Mouse (Mus musculus) erythroblast, adult 5-6 weeks (primary cell): ENCODE results near the gene Tmem234. TPM values are rescaled to one million over a fixed set of nuclear protein-coding genes. Genes with fewer than 3 reads are reported as not detected.

ENCODE experiments used
- ATAC-seq: replicated peaks from 2 replicates; pipeline ENCODE4 v1.8.0; 2016; ENCODE audit warnings: moderate number of reproducible peaks, mild to moderate bottlenecking, moderate TSS enrichment, inconsistent platforms; ENCODE audit not compliant: poor library complexity, low FRiP score, severe bottlenecking
- total RNA-seq, 2 experiments: library from RNA; stranded (forward) in 1 of 2; stranded (reverse) in 1 of 2; fragments of 150-400 nt in 1 of 2; fragments of 200-764, 138-1000 nt in 1 of 2; gene quantifications; 2 replicates each; pipeline versions ENCODE4 v1.2.3 to v1.2.4; 2015 to 2017; ENCODE audit warnings: low replicate concordance in 2 of 2

The Tmem234 gene
- total RNA-seq, 2 experiments from 2014 or later, result 37.9 to 82.2 TPM

- no peak for ATAC-seq
Observed at GRCm38 (mm10) chr4:129645204-129645603, 44.7 kb downstream of the Tmem234 start.

GRCm38 (mm10) chr4:129648656-129649055 lies 48.2 kb downstream of the Tmem234 start:
- ATAC-seq, result no peak

DNA sequence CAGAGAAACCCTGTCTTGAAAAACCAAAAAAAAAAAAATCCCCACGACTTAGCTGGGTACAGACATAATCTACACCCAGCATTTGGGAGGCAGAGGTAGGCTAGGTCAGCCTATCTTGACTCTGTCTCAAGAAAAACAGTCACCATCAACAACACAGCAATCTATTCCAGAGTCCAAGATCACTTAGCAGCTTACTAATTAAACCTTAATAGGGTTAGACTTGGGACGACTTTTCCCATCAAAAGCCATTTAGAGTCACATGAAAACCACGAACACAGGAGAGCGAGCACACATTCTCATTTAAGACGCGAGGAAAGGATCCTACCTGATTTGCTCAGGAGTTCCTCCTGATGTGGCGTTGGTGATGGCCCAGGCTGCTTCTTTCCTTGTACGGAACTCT lies 49.9 kb downstream of the Tmem234 start:
- no peak for ATAC-seq

- ATAC-seq, result no peak
Observed at GRCm38 (mm10) chr4:129654770-129655169, 54.3 kb downstream of the Tmem234 start.

DNA sequence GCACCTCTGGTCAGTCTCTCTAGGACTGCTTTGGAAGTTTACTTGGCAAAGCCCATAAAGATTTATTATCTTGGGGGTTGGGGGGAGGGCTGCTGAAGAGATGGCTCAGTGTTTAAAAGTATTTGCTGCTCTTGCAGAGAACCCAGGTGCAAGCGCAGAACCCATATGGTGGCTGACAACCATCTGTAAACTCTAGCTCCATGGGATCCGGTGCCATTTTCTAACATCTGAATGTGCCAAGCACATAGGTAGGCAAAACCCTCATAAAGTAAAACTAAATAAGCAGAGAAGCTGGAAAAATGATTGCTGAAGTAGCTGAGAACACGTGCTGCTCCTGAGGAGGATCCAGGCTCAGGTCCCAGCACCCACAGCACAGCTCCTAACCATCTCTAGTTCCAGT lies 61.1 kb downstream of the Tmem234 start:
- ATAC-seq, result no peak

DNA sequence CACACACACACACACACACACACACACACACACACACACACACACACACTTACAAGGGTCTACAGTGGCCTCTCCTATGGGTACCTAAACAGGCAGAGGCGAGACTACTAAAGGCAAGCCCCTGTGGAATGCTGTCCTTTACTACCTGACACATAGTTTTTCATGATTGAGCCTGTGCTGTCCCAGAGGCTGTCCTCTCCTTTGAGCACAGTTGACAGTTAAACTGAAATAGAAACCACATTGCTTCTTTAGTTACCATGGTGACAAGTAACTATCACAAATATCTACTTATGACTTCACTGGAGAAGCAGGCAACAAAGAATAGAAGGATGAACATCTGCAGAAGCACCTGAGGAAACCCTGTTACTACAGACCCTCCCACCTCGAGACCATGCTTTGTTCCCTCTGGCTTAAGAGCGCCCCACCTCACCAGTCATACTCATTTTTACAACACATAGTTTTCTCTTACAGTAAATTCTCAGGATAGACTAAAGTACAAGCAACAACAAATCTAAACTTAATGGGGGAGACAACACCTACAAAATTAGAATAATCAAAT lies 61.9 kb downstream of the Tmem234 start:
- no peak for ATAC-seq

- peak; percentile 83 for ATAC-seq
Observed at GRCm38 (mm10) chr4:129671491-129672082, 71.1 kb downstream of the Tmem234 start.

GRCm38 (mm10) chr4:129672083-129672877 lies 71.8 kb downstream of the Tmem234 start, which contains the start of gene Kpna6:
Gene Kpna6 (minus strand): TSS chr4:129672767.
- peak; percentile 86 for ATAC-seq

DNA sequence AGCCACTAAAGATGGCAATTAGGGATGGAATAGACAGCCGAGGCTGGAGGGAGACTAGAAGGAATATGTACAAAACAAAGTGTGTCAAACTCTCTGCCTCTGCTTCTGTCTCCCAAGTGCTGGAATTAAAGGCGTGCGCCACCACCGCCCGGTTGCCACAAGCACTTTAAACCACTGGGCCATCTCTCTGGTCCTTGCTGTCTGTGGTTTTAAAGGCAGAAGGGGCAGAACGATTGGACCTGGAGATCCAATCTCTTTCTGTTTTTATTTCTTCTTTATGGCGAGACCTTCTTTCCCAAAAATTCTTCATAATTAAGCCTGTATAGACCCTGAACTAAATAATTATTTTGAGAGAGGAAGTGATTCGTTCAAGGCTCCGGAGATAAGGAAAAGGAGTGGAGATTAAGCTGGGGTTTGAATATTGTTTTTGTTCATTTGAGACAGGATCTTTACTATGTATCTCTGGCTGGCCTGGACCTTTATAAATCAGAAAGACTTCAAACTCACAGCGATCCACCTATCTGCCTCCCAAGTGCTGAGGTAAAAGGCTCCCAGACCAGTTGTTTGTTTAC lies 72.5 kb downstream of the Tmem234 start:
- no peak; the same call in 1 of the 2 replicates for ATAC-seq

Other genes with a start within 250 kb of the Tmem234 start
- gene Zbtb8a, start 222.6 kb upstream of the Tmem234 start, total RNA-seq (2015; ENCODE audit: low replicate concordance), result 2.3 TPM in 1 of 2 replicates, not detected in the other
- 1.5 and 1.7 TPM in 2 replicates for gene Zbtb8a, start 222.6 kb upstream of the Tmem234 start, total RNA-seq (2017; ENCODE audit: low replicate concordance)
- not detected in 2 replicates for gene Zbtb8b, start 159.8 kb upstream of the Tmem234 start, total RNA-seq (2015; ENCODE audit: low replicate concordance)
- gene Zbtb8b, start 159.8 kb upstream of the Tmem234 start, total RNA-seq (2017; ENCODE audit: low replicate concordance), result not detected in 2 replicates
- gene Bsdc1, start 139.1 kb upstream of the Tmem234 start, total RNA-seq (2015; ENCODE audit: low replicate concordance), result 720 and 842 TPM in 2 replicates
- gene Bsdc1, start 139.1 kb upstream of the Tmem234 start, total RNA-seq (2017; ENCODE audit: low replicate concordance), result 1,074 and 1,469 TPM in 2 replicates
- gene Tssk3, start 109.6 kb upstream of the Tmem234 start, total RNA-seq (2015; ENCODE audit: low replicate concordance), result not detected in 2 replicates
- not detected in 2 replicates for gene Tssk3, start 109.6 kb upstream of the Tmem234 start, total RNA-seq (2017; ENCODE audit: low replicate concordance)
- 3.3 TPM in 1 of 2 replicates, not detected in the other for gene Fam229a, start 109.5 kb upstream of the Tmem234 start, total RNA-seq (2015; ENCODE audit: low replicate concordance)
- 0.68 and 2.1 TPM in 2 replicates for gene Fam229a, start 109.5 kb upstream of the Tmem234 start, total RNA-seq (2017; ENCODE audit: low replicate concordance)
- gene Marcksl1, start 87.1 kb upstream of the Tmem234 start, total RNA-seq (2015; ENCODE audit: low replicate concordance), result 12.5 and 23.4 TPM in 2 replicates
- gene Marcksl1, start 87.1 kb upstream of the Tmem234 start, total RNA-seq (2017; ENCODE audit: low replicate concordance), result 7.4 and 13.1 TPM in 2 replicates
- 41.1 and 45.8 TPM in 2 replicates for gene Hdac1, start 58.0 kb upstream of the Tmem234 start, total RNA-seq (2015; ENCODE audit: low replicate concordance)
- gene Hdac1, start 58.0 kb upstream of the Tmem234 start, total RNA-seq (2017; ENCODE audit: low replicate concordance), result 27.0 and 42.9 TPM in 2 replicates
- gene Lck, start 27.0 kb upstream of the Tmem234 start, total RNA-seq (2015; ENCODE audit: low replicate concordance), result 2.9 TPM in 1 of 2 replicates, not detected in the other
- gene Lck, start 27.0 kb upstream of the Tmem234 start, total RNA-seq (2017; ENCODE audit: low replicate concordance), result 4.3 and 6.1 TPM in 2 replicates
- not detected in 2 replicates for gene Fam167b, start 22.1 kb upstream of the Tmem234 start, total RNA-seq (2015; ENCODE audit: low replicate concordance)
- gene Fam167b, start 22.1 kb upstream of the Tmem234 start, total RNA-seq (2017; ENCODE audit: low replicate concordance), result not detected in 2 replicates
- gene Eif3i, start within 50 bp of the Tmem234 start, total RNA-seq (2015; ENCODE audit: low replicate concordance), result 92.8 and 113 TPM in 2 replicates
- 50.9 and 56.7 TPM in 2 replicates for gene Eif3i, start within 50 bp of the Tmem234 start, total RNA-seq (2017; ENCODE audit: low replicate concordance)
- not detected in 2 replicates for gene Dcdc2b, start 13.6 kb downstream of the Tmem234 start, total RNA-seq (2015; ENCODE audit: low replicate concordance)
- not detected in 2 replicates for gene Dcdc2b, start 13.6 kb downstream of the Tmem234 start, total RNA-seq (2017; ENCODE audit: low replicate concordance)
- gene Iqcc, start 18.4 kb downstream of the Tmem234 start, total RNA-seq (2015; ENCODE audit: low replicate concordance), result 1.7 and 2.7 TPM in 2 replicates
- 0.98 and 2.6 TPM in 2 replicates for gene Iqcc, start 18.4 kb downstream of the Tmem234 start, total RNA-seq (2017; ENCODE audit: low replicate concordance)
- gene Ccdc28b, start 23.3 kb downstream of the Tmem234 start, total RNA-seq (2015; ENCODE audit: low replicate concordance), result 2.1 and 22.4 TPM in 2 replicates
- 5.2 and 11.7 TPM in 2 replicates for gene Ccdc28b, start 23.3 kb downstream of the Tmem234 start, total RNA-seq (2017; ENCODE audit: low replicate concordance)
- 6.7 and 10.0 TPM in 2 replicates for gene Txlna, start 40.4 kb downstream of the Tmem234 start, total RNA-seq (2015; ENCODE audit: low replicate concordance)
- gene Txlna, start 40.4 kb downstream of the Tmem234 start, total RNA-seq (2017; ENCODE audit: low replicate concordance), result 11.3 and 20.8 TPM in 2 replicates
- gene Kpna6, start 72.1 kb downstream of the Tmem234 start, total RNA-seq (2015; ENCODE audit: low replicate concordance), result 7.9 and 11.9 TPM in 2 replicates
- gene Kpna6, start 72.1 kb downstream of the Tmem234 start, total RNA-seq (2017; ENCODE audit: low replicate concordance), result 7.6 and 10.3 TPM in 2 replicates
- 6.3 and 14.4 TPM in 2 replicates for gene Tmem39b, start 96.2 kb downstream of the Tmem234 start, total RNA-seq (2015; ENCODE audit: low replicate concordance)
- gene Tmem39b, start 96.2 kb downstream of the Tmem234 start, total RNA-seq (2017; ENCODE audit: low replicate concordance), result 0.28 and 0.68 TPM in 2 replicates
- 20.9 and 26.3 TPM in 2 replicates for gene Khdrbs1, start 141.6 kb downstream of the Tmem234 start, total RNA-seq (2015; ENCODE audit: low replicate concordance)
- gene Khdrbs1, start 141.6 kb downstream of the Tmem234 start, total RNA-seq (2017; ENCODE audit: low replicate concordance), result 20.2 and 24.3 TPM in 2 replicates
- gene Ptp4a2, start 210.6 kb downstream of the Tmem234 start, total RNA-seq (2015; ENCODE audit: low replicate concordance), result 92.8 and 126 TPM in 2 replicates
- 74.3 and 85.6 TPM in 2 replicates for gene Ptp4a2, start 210.6 kb downstream of the Tmem234 start, total RNA-seq (2017; ENCODE audit: low replicate concordance)